Mouse (Mus musculus): ENCODE results near the gene Gse1.

GRCm38 (mm10) chr8:120181274-120181673, 47.0 kb upstream of the Gse1 start:
- TF ChIP-seq CTCF (conservative IDR thresholded peaks at IDR 0.05; ENCODE audit: low read length) (no peak), NANOG (IDR thresholded peaks at IDR 0.05; ENCODE audit: borderline replicate concordance, low read length) (no peak)

Measured in E14TG2a.4 (cell line).